Mouse (Mus musculus) cerebellum, postnatal 14 days (tissue): Measurements from ENCODE around the gene Leng9.
A peak's percentile ranks its signal among the peaks of the same experiment; 100 is the strongest.

Source experiments
- DNase-seq, 2 experiments: peaks; one replicate each; pipeline ENCODE4 v3.0.0; 2021; ENCODE audit warnings: mixed read lengths in 2 of 2

Gene Leng9

GRCm38 (mm10) chr7:4144046-4144445, 6.1 kb downstream of the Leng9 start:
- DNase-seq, result peak in 1 of 2 experiments; percentile 1

GRCm38 (mm10) chr7:4143506-4143905, 6.7 kb downstream of the Leng9 start:
- DNase-seq, result peak in 1 of 2 experiments; percentile 12

GRCm38 (mm10) chr7:4142796-4143445, 7.3 kb downstream of the Leng9 start:
- DNase-seq, result peak; percentile 14 to 36

- DNase-seq, result peak; percentile 12 to 21
Observed at GRCm38 (mm10) chr7:4141648-4142325, 8.4 kb downstream of the Leng9 start.

- no peak for DNase-seq
Observed at GRCm38 (mm10) chr7:4139391-4139790, 10.8 kb downstream of the Leng9 start.

- peak in 1 of 2 experiments; percentile 13 for DNase-seq
Observed at GRCm38 (mm10) chr7:4138671-4139070, 11.5 kb downstream of the Leng9 start.

- peak in 1 of 2 experiments; percentile 3 for DNase-seq
Observed at GRCm38 (mm10) chr7:4138181-4138580, 12.0 kb downstream of the Leng9 start.

- peak in 1 of 2 experiments; percentile 39 for DNase-seq
Observed at GRCm38 (mm10) chr7:4137746-4138145, 12.4 kb downstream of the Leng9 start.

GRCm38 (mm10) chr7:4136771-4137531, 13.2 kb downstream of the Leng9 start, which contains the start of gene Leng8:
Gene Leng8 (plus strand): TSS chr7:4137039.
- DNase-seq, result peak; percentile 98 to 99

- no peak for DNase-seq
Observed at GRCm38 (mm10) chr7:4136404-4136770, 13.8 kb downstream of the Leng9 start.

GRCm38 (mm10) chr7:4134911-4135310, 15.3 kb downstream of the Leng9 start:
- no peak for DNase-seq

- DNase-seq, result peak in 1 of 2 experiments; percentile 21
Observed at GRCm38 (mm10) chr7:4132998-4133397, 17.2 kb downstream of the Leng9 start.

GRCm38 (mm10) chr7:4132581-4132980, 17.6 kb downstream of the Leng9 start:
- DNase-seq, result peak in 1 of 2 experiments; percentile 17

- DNase-seq, result no peak
Observed at GRCm38 (mm10) chr7:4131964-4132363, 18.2 kb downstream of the Leng9 start.

GRCm38 (mm10) chr7:4130686-4131452, 19.3 kb downstream of the Leng9 start:
- DNase-seq, result peak; percentile 95 to 98

GRCm38 (mm10) chr7:4128860-4129259, 21.3 kb downstream of the Leng9 start:
- DNase-seq, result peak; percentile 18 to 41

GRCm38 (mm10) chr7:4127894-4128293, 22.3 kb downstream of the Leng9 start:
- no peak for DNase-seq

GRCm38 (mm10) chr7:4126992-4127785, 23.0 kb downstream of the Leng9 start:
- DNase-seq, result peak; percentile 11 to 12

GRCm38 (mm10) chr7:4125306-4125705, 24.9 kb downstream of the Leng9 start:
- peak; percentile 27 to 35 for DNase-seq

GRCm38 (mm10) chr7:4124856-4125255, 25.3 kb downstream of the Leng9 start:
- no peak for DNase-seq

- peak; percentile 84 to 86 for DNase-seq
Observed at GRCm38 (mm10) chr7:4124315-4124759, 25.8 kb downstream of the Leng9 start.

GRCm38 (mm10) chr7:4123732-4124131, 26.4 kb downstream of the Leng9 start:
- peak; percentile 87 to 92 for DNase-seq
